Mouse (Mus musculus) A20 (cell line): ENCODE data around the gene Ccdc180.

Experiments
- DNase-seq: peaks from one replicate; pipeline ENCODE4 v3.0.0-alpha.2; 2011; ENCODE audit warnings: low read depth, low spot score

The Ccdc180 gene

GRCm38 (mm10) chr4:45890066-45890761 lies at the start of gene Ccdc180:
TSS of gene Ccdc180 (plus strand) at chr4:45890303.
- peak; percentile 81 for DNase-seq

- DNase-seq: peak; percentile 53
These were observed 45.7 kb upstream of the Ccdc180 start for GRCm38 (mm10) chr4:45844355-45844754.

GRCm38 (mm10) chr4:45846263-45846662 lies 43.8 kb upstream of the Ccdc180 start:
- no peak for DNase-seq

- DNase-seq: no peak
These were observed 41.8 kb upstream of the Ccdc180 start, which contains the start of gene Stra6l for GRCm38 (mm10) chr4:45848109-45848824. TSS of gene Stra6l (plus strand) at chr4:45848664.

- no peak for DNase-seq
These were observed 41.3 kb upstream of the Ccdc180 start for GRCm38 (mm10) chr4:45848825-45849156.

GRCm38 (mm10) chr4:45849419-45849818 lies 40.7 kb upstream of the Ccdc180 start:
- no peak for DNase-seq

- no peak for DNase-seq
These were observed 38.5 kb upstream of the Ccdc180 start for GRCm38 (mm10) chr4:45851640-45852051.

- DNase-seq: no peak
These were observed 36.4 kb upstream of the Ccdc180 start for GRCm38 (mm10) chr4:45853496-45854246.

GRCm38 (mm10) chr4:45855803-45856424 lies 34.2 kb upstream of the Ccdc180 start:
- peak; percentile 35 for DNase-seq

GRCm38 (mm10) chr4:45861160-45861559 lies 28.9 kb upstream of the Ccdc180 start:
- DNase-seq: no peak

GRCm38 (mm10) chr4:45867416-45867815 lies 22.7 kb upstream of the Ccdc180 start:
- DNase-seq: no peak

GRCm38 (mm10) chr4:45869021-45869815 lies 20.9 kb upstream of the Ccdc180 start:
- DNase-seq: no peak

- no peak for DNase-seq
These were observed 18.0 kb upstream of the Ccdc180 start for GRCm38 (mm10) chr4:45872147-45872546.

- DNase-seq: peak; percentile 56
These were observed 11.2 kb upstream of the Ccdc180 start for GRCm38 (mm10) chr4:45878929-45879328.

- DNase-seq: peak; percentile 56
These were observed 7.6 kb upstream of the Ccdc180 start for GRCm38 (mm10) chr4:45882521-45882920.

- DNase-seq: peak; percentile 76
These were observed 6.9 kb upstream of the Ccdc180 start for GRCm38 (mm10) chr4:45883250-45883649.

- DNase-seq: peak; percentile 14
These were observed 616 bp upstream of the Ccdc180 start for GRCm38 (mm10) chr4:45889487-45889886.

GRCm38 (mm10) chr4:45896425-45897081 lies 6.5 kb downstream of the Ccdc180 start:
- no peak for DNase-seq

- peak; percentile 9 for DNase-seq
These were observed 8.3 kb downstream of the Ccdc180 start for GRCm38 (mm10) chr4:45898413-45898812.

- no peak for DNase-seq
These were observed 19.2 kb downstream of the Ccdc180 start for GRCm38 (mm10) chr4:45909256-45909655.

- DNase-seq: peak; percentile 13
These were observed 19.8 kb downstream of the Ccdc180 start for GRCm38 (mm10) chr4:45909924-45910323.
